Mouse (Mus musculus): Measurements from ENCODE around the gene Hist1h2bm.
"Not testable (repeated sequence)": the region's sequence is repeated elsewhere in the genome, so short reads cannot be mapped to it uniquely, and the experiment has no call there.

GRCm38 (mm10) chr13:21734906-21735767, 13.3 kb downstream of the Hist1h2bm start, which contains the start of gene Hist1h4j:
- not testable (repeated sequence) for TF ChIP-seq CTCF (IDR thresholded peaks at IDR 0.05 in 2 of 3, conservative IDR thresholded peaks at IDR 0.05 in 1 of 3; ENCODE audit: control insufficient read depth in 1 of 3, insufficient read depth in 1 of 3, low read depth in 2 of 3, low read length in 3 of 3, poor library complexity in 1 of 3, severe bottlenecking in 1 of 3); CHD2 (IDR thresholded peaks at IDR 0.05; ENCODE audit: low read length); ZKSCAN1 (IDR thresholded peaks at IDR 0.05; ENCODE audit: low read depth, low read length); USF1 (IDR thresholded peaks at IDR 0.05; ENCODE audit: low read depth, low read length); GATA1 (IDR thresholded peaks at IDR 0.05; ENCODE audit: low read depth, low read length)
- peak; percentile 97 to 99 for TF ChIP-seq POLR2A (IDR thresholded peaks at IDR 0.05; ENCODE audit: control insufficient read depth in 1 of 2, insufficient read depth in 1 of 2, low read depth in 1 of 2, low read length in 2 of 2, poor library complexity in 1 of 2)
- peak; percentile 80 for TF ChIP-seq HCFC1 (IDR thresholded peaks at IDR 0.05; ENCODE audit: low read depth, low read length)
- TF ChIP-seq SIN3A (IDR thresholded peaks at IDR 0.05; ENCODE audit: low read length), result peak; percentile 64

Data from MEL (cell line).